Mouse (Mus musculus) forebrain, postnatal 0 days (tissue): ENCODE measurements around the gene Ncor1. TPM values are rescaled to one million over a fixed set of nuclear protein-coding genes. Genes with fewer than 3 reads are reported as not detected.
"Not testable (repeated sequence)": the region's sequence is repeated elsewhere in the genome, so short reads cannot be mapped to it uniquely, and the experiment has no call there.

Experiments
- ATAC-seq: fragments of 200-750 bp; cut with Nextera tagmentation; 2 replicates; pipeline ENCODE4 v1.8.0; 2017; ENCODE audit warnings: mild to moderate bottlenecking, moderate library complexity
- DNase-seq: peaks from one replicate; pipeline ENCODE4 v3.0.0-alpha.2; 2015
- H3K27ac ChIP-seq: fragments of 300-500 bp; sonication (generic); 2 replicates; pipeline ENCODE4 v1.5.1; 2014; ENCODE audit warnings: low read depth, mild to moderate bottlenecking, antibody characterized with exemption, low read length, moderate library complexity, mixed read lengths
- H3K27me3 ChIP-seq: fragments of 300-500 bp; sonication (generic); 2 replicates; pipeline ENCODE4 v1.6.1; 2014; ENCODE audit warnings: mild to moderate bottlenecking, low read length, mixed read lengths; ENCODE audit not compliant: insufficient read depth
- H3K36me3 ChIP-seq: fragments of 300-500 bp; sonication (generic); 2 replicates; pipeline ENCODE4 v1.6.1; 2014; ENCODE audit warnings: mild to moderate bottlenecking, moderate library complexity; ENCODE audit not compliant: insufficient read depth
- H3K4me1 ChIP-seq: fragments of 300-500 bp; sonication (generic); 2 replicates; pipeline ENCODE4 v1.6.1; 2014; ENCODE audit warnings: antibody characterized with exemption; ENCODE audit not compliant: insufficient read depth
- H3K4me2 ChIP-seq: fragments of 300-500 bp; sonication (generic); 2 replicates; pipeline ENCODE4 v1.6.1; 2014; ENCODE audit warnings: low read depth, mild to moderate bottlenecking, moderate library complexity
- H3K4me3 ChIP-seq: fragments of 300-500 bp; sonication (generic); 2 replicates; pipeline ENCODE4 v1.5.1; 2014; ENCODE audit warnings: low read depth, low read length, mixed read lengths
- H3K9ac ChIP-seq: fragments of 300-500 bp; sonication (generic); 2 replicates; pipeline ENCODE4 v1.6.1; 2014; ENCODE audit warnings: mild to moderate bottlenecking
- H3K9me3 ChIP-seq: fragments of 300-500 bp; sonication (generic); 2 replicates; pipeline ENCODE4 v1.6.1; 2016; ENCODE audit warnings: low read length
- CTCF ChIP-seq: sonication (generic); IDR thresholded peaks from 2 replicates; pipeline ENCODE4 v1.5.1; 2016; ENCODE audit warnings: antibody characterized with exemption, control low read depth, low read depth
- WGBS: fragments of 180-500 bp; shearing (Covaris S2); extraction: QIAGEN DNeasy Blood & Tissue Kit; methylation state at CpG from one replicate; pipeline ENCODE4 v1.1.7; 2014; 5-methylcytosine and 5-hydroxymethylcytosine counted together
- polyA plus RNA-seq: library from polyadenylated mRNA; unstranded; fragments of >200 nt; fragmentation: Nextera tagmentation; extraction: Ambion mirVana; gene quantifications from 2 replicates; pipeline ENCODE4 v1.2.1, GENCODE M21; 2015
- total RNA-seq: library from RNA; depleted of rRNA; stranded (reverse); fragments of >200 nt; gene quantifications from 2 replicates; pipeline ENCODE4 v1.2.3, GENCODE M21; 2014

Ncor1 gene
- total and polyA plus RNA-seq, 2 experiments from 2014 or later: 122 to 153 TPM

DNA sequence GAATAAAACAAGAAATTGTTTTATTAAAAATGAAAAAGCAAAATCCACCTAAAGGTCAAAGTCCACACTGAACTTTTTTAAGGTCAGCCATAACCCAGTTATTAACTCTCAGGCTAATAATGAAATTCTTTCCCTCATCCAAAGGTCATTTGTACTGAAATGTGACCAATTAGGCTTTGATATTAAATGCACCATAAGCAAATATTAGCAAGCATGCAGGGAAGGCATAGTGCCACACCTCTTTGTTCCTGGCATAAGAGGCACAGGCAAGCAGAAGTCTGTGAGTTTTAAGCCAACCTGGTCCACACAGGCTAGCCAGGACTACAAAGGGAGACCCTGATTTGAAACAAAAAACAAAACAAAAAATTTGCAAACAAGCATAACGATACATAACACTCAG is 48.7 kb downstream of the Ncor1 start:
- WGBS: 96% methylated on average over 1 of the region's 1 CpGs

GRCm38 (mm10) chr11:62408848-62409247 is 49.5 kb downstream of the Ncor1 start:
- no peak for ATAC-seq

More for the DNA sequence above, 48.7 kb downstream of the Ncor1 start:
- no peak overlapping the region for H3K4me2 ChIP-seq
- ATAC-seq: no peak
- no peak for TF ChIP-seq CTCF
- no peaks in the 10 kb centered on the region for H3K4me1 ChIP-seq
- no peaks in the 10 kb centered on the region for H3K27me3 ChIP-seq
- H3K36me3 ChIP-seq: peaks cover 23% of the 10 kb centered on the region
- no peak overlapping the region for H3K4me3 ChIP-seq
- DNase-seq: no peak
- H3K27ac ChIP-seq: no peak overlapping the region
- no peak overlapping the region for H3K9ac ChIP-seq
- H3K9me3 ChIP-seq: no peaks in the 10 kb centered on the region

GRCm38 (mm10) chr11:62396405-62396804 is 61.9 kb downstream of the Ncor1 start:
- Histone ChIP-seq H3K27ac (no peak overlapping the region), H3K27me3 (no peaks in the 10 kb centered on the region), H3K36me3 (peaks cover 31% of the 10 kb centered on the region), H3K4me1 (no peaks in the 10 kb centered on the region), H3K4me3 (no peak overlapping the region), H3K9me3 (no peaks in the 10 kb centered on the region), H3K4me2 (no peak overlapping the region), H3K9ac (no peak overlapping the region)
- no peak; the same call in 1 of the 2 replicates for ATAC-seq
- peak; percentile 59 for TF ChIP-seq CTCF
- peak; percentile 43 for DNase-seq
- 86% methylated on average over 2 of the region's 2 CpGs for WGBS

More at GRCm38 (mm10) chr11:62408848-62409247, 49.5 kb downstream of the Ncor1 start:
- TF ChIP-seq CTCF: no peak
- Histone ChIP-seq H3K4me3 (no peak overlapping the region), H3K9me3 (no peaks in the 10 kb centered on the region), H3K27ac (no peak overlapping the region), H3K36me3 (peaks cover 17% of the 10 kb centered on the region), H3K9ac (no peak overlapping the region), H3K4me1 (no peaks in the 10 kb centered on the region), H3K4me2 (no peak overlapping the region), H3K27me3 (no peaks in the 10 kb centered on the region)
- WGBS: 84% methylated on average over 2 of the region's 2 CpGs
- no peak for DNase-seq

DNA sequence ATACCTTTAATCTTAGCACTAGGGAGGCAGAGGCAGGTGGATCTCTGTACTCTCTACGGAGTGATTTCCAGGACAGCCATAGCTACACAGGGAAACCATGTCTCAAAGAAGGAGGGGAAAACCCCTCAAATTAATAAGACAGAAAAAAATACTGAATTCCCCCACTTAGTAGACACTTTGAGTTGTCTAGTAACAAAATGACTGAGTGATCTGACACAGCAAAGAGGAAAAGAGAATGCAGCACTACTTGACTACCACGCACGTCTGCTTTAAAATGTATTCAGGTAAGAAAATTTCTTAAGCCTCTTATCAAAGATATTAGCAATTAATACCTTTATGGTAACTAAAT is 70.0 kb downstream of the Ncor1 start:
- no peak for TF ChIP-seq CTCF
- no peaks in the 10 kb centered on the region for H3K27me3 ChIP-seq

GRCm38 (mm10) chr11:62387608-62388330 is 70.6 kb downstream of the Ncor1 start:
- H3K4me2 ChIP-seq: no peak overlapping the region
- no peak overlapping the region for H3K4me3 ChIP-seq
- no peaks in the 10 kb centered on the region for H3K27me3 ChIP-seq
- no peak for ATAC-seq
- no peaks in the 10 kb centered on the region for H3K9me3 ChIP-seq
- H3K27ac ChIP-seq: no peak overlapping the region
- TF ChIP-seq CTCF: no peak
- peaks cover 24% of the 10 kb centered on the region for H3K36me3 ChIP-seq
- no peak for DNase-seq
- 83% methylated on average over 10 of the region's 10 CpGs for WGBS
- no peak overlapping the region for H3K9ac ChIP-seq
- H3K4me1 ChIP-seq: no peaks in the 10 kb centered on the region

More for the DNA sequence above, 70.0 kb downstream of the Ncor1 start:
- no peaks in the 10 kb centered on the region for H3K4me1 ChIP-seq
- no peak overlapping the region for H3K4me3 ChIP-seq
- DNase-seq (no peak), ATAC-seq (no peak)
- no peaks in the 10 kb centered on the region for H3K9me3 ChIP-seq
- H3K36me3 ChIP-seq: peaks cover 26% of the 10 kb centered on the region
- H3K4me2 ChIP-seq: no peak overlapping the region
- H3K9ac ChIP-seq: no peak overlapping the region
- no peak overlapping the region for H3K27ac ChIP-seq
- 96% methylated on average over 3 of the region's 3 CpGs for WGBS

GRCm38 (mm10) chr11:62377202-62377851 is 81.0 kb downstream of the Ncor1 start:
- not testable (repeated sequence) for H3K9ac ChIP-seq, DNase-seq, H3K4me1 ChIP-seq, H3K27me3 ChIP-seq, ATAC-seq, H3K27ac ChIP-seq, H3K4me2 ChIP-seq, H3K4me3 ChIP-seq, H3K9me3 ChIP-seq
- H3K36me3 ChIP-seq: peaks cover 37% of the 10 kb centered on the region
- 86% methylated on average over 6 of the region's 6 CpGs for whole genome bisulfite sequencing

DNA sequence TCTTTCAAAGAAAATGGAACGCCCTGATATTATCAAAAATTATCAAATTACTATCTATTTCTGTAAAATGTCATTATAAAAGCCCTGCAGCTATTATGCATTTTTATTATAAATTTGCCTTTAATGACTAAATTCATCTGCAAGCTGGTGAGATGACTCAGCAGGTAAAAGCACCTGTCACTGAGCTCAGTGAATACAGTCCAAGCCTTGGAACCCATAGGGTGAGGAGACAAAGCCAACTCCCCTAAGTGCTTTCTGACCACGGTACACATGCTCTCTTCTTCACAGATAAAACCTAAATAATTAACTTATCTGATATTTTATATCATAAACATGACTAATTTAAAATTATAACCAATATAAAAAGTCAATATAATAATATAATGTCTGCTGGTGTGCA is 86.6 kb downstream of the Ncor1 start:
- Histone ChIP-seq H3K9me3 (no peaks in the 10 kb centered on the region), H3K4me1 (no peaks in the 10 kb centered on the region), H3K4me3 (no peak overlapping the region), H3K27me3 (no peaks in the 10 kb centered on the region), H3K4me2 (no peak overlapping the region), H3K27ac (no peak overlapping the region), H3K9ac (no peak overlapping the region), H3K36me3 (peaks cover 39% of the 10 kb centered on the region)
- DNase-seq (no peak), ATAC-seq (no peak)
- WGBS: 85% methylated on average over 2 of the region's 2 CpGs
- TF ChIP-seq CTCF: no peak
